Mouse (Mus musculus): Measurements from ENCODE around the gene Car7.

Gene Car7

GRCm38 (mm10) chr8:104533971-104534778 is at the start of gene Car7, which contains the start of gene Nae1:
Gene Car7 (plus strand): TSS chr8:104534689.
Gene Nae1 (minus strand): TSS chr8:104534637.
- peak; percentile 97 for DNase-seq (ENCODE audit: low spot score)

- DNase-seq (ENCODE audit: low spot score), result peak; percentile 31
Observed at GRCm38 (mm10) chr8:104509061-104510006, 25.2 kb upstream of the Car7 start, which contains the start of gene Terb1. Gene Terb1 (minus strand): TSS chr8:104509910.

DNA sequence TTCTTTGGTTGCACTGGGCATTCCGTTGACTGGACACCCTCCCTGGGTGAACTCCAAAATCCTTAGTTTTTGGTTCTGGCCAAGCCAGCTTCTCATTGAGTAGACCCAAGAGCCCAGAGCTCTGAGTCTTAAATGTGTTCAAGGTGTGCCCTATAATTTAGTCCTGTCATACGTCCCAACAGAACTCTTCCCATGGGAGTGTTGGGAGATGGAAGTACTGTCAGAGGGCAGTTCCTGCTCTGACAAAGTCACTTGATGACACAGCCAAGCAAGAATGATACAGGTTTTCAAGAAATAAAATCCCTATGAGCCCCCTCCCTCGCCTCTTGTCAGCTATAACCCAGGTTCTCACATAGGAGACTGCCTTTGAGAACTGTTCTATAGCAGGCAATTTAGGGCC is 24.4 kb upstream of the Car7 start:
- no peak for DNase-seq (ENCODE audit: low spot score)

- DNase-seq (ENCODE audit: low spot score), result no peak
Observed at GRCm38 (mm10) chr8:104517872-104518271, 16.6 kb upstream of the Car7 start.

DNA sequence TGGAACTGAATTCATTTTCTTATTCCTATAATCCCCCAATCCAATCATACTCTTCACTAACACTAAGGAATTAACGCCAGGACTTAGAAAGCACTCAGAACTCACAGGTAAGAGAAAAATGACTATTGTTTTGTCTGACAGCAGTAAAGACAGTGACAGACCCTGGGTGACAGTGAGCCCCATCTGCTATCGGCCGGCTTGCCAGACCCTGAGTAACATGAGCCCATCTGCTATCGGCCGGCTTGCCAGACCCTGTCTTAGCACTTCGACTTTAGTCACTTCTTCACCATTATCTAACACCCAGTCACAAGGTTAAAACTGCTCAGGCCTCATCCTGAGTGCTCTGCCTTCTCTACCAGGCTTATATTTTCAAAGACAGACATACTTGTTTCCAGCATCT is 4.8 kb upstream of the Car7 start:
- no peak for DNase-seq (ENCODE audit: low spot score)

GRCm38 (mm10) chr8:104533551-104533950 is 938 bp upstream of the Car7 start:
- DNase-seq (ENCODE audit: low spot score), result no peak

- no peak for DNase-seq (ENCODE audit: low spot score)
Observed at GRCm38 (mm10) chr8:104534779-104535141, 271 bp downstream of the Car7 start.

- no peak for DNase-seq (ENCODE audit: low spot score)
Observed at GRCm38 (mm10) chr8:104535378-104535777, 889 bp downstream of the Car7 start.

DNA sequence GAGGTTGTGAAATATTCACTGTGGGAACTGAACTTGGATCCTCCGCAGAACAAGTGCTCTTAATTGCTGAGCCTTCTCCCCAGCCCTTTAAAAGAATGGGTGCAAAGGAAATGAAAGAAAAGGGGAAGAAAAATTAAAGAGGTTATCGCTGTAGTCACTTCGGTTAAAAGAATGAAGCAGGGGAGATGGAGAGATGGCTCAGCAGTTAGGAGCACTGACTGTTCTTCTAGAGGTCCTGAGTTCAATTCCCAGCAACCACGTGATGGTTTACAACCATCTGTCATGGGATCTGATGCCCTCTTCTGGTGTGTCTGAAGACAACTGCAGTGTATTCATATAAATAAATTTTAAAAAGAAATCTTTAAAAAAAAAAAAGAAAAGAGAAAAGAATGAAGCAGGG is 1.5 kb downstream of the Car7 start:
- no peak for DNase-seq (ENCODE audit: low spot score)

DNA sequence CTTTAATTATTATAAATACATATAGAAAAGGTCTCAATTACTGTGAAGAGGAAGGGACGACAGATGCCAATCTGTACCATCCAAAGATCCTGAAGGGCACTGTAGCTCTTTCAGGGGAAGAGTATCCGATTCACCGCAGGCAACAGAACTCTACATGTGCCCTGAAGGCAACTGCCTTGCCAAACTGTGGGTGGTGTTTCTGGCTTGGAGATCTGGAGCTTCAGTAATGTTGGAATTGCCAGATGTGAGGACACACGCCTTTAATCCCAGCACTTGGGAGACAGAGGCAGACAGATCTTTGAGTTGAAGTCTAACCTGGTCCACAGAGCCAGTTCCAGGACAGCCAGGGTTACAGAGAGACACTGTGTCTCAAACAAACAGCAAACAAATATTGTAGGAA is 4.4 kb downstream of the Car7 start:
- no peak for DNase-seq (ENCODE audit: low spot score)

- no peak for DNase-seq (ENCODE audit: low spot score)
Observed at GRCm38 (mm10) chr8:104539566-104539965, 5.1 kb downstream of the Car7 start.

- DNase-seq (ENCODE audit: low spot score), result no peak
Observed at GRCm38 (mm10) chr8:104540238-104540637, 5.7 kb downstream of the Car7 start.

DNA sequence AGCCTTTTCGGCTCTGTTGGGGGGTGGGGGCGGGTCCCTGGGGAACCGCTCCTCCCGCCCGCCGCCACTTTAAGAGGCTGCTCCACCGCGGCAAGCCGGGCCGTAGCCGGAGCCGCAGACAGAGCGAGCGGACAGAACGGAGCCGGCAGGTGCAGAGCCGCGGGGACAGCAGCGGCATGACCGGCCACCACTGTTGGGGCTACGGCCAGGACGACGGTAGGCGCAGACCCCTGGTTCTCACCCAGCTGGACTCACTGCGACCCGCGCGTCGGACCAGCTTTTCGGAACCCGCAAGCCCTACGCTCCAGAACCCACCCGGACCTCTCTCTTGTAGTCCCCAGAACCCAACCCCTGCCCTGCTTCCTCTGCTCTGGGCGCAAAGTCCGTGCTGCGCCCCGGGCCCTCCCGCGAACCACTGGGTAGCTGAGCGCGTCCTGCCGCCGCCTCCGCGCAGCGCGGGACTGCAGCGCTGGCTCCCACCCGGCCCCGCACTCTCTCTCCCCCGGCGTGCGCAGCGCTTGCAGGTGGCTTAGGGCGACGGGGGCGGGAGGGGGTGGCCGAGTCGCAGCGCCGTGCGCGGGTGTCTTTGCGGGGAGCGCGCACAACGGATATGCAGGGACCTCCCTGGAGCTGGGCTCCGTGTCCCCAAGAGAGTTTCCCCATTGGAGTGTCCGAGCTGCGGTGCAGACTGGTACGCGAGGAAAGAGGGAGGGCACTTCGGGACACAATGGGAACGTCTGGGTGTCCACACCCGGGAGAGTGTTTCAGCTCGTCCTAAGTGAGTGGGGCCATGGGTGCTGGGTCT is 6.4 kb downstream of the Car7 start:
- DNase-seq (ENCODE audit: low spot score), result no peak

DNA sequence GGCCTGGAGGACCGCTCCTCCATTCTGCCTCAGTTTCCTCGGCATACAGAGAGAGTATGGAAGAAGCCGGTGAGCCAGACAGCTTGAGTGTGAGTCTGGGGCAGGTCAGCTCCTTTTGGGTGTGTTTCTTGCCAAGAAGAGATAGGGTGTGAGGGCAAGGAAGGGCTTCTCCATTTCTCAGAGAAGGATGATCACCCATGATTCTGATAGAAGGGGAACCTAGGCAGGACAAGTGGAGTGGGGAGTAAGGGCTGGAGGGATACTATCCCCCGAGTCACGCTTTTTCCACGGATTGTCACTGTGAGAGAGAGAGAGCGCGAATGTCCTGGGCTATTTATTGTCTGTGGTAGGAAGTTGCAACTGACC is 7.0 kb downstream of the Car7 start:
- DNase-seq (ENCODE audit: low spot score), result no peak

- DNase-seq (ENCODE audit: low spot score), result no peak
Observed at GRCm38 (mm10) chr8:104542160-104542559, 7.7 kb downstream of the Car7 start.

- DNase-seq (ENCODE audit: low spot score), result no peak
Observed at GRCm38 (mm10) chr8:104543440-104544045, 9.1 kb downstream of the Car7 start.

- DNase-seq (ENCODE audit: low spot score), result no peak
Observed at GRCm38 (mm10) chr8:104555191-104555590, 20.7 kb downstream of the Car7 start.

GRCm38 (mm10) chr8:104557226-104557625 is 22.7 kb downstream of the Car7 start:
- DNase-seq (ENCODE audit: low spot score), result no peak

GRCm38 (mm10) chr8:104560731-104561130 is 26.2 kb downstream of the Car7 start:
- no peak for DNase-seq (ENCODE audit: low spot score)

DNA sequence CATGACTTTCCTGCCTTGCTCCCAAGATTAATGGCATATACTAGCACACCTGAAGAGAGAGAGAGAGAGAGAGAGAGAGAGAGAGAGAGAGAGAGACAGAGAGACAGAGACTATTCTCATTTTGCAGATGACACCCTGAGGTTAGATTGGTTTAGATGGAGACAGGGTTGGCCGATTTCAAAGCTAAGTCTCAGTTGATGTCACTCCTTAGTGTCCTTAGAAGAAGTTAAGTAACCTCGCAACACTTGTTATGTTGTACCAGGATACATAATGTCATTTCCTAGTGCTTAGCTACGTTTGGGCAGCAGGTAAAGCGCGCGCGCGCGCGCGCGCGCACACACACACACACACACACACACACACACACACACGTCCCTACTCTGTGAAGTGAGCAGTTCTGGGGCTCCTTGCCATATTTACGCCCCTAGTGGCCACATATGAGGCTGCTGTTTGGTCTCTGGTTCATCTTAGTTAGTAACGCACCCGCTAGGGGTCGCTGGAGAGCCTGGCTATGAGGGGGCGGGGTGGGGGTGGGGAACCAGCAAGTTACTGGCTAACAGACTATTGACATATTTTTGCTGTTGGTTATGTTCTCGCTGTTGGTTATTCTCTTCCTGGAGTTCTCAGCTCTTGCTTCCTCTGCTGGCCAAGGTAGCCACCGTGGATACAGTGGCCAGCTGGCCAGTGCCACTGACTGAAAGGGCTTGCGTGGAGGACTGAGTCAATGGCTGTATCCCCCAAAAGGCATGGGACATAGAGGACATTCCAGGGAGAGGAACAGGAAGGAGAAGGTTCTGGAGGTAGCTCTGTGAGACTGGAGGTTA is 30.4 kb downstream of the Car7 start:
- peak; percentile 82 for DNase-seq (ENCODE audit: low spot score)

- no peak for DNase-seq (ENCODE audit: low spot score)
Observed at GRCm38 (mm10) chr8:104565457-104565798, 30.9 kb downstream of the Car7 start.

Measured in urinary bladder, postnatal 25 days (tissue).